Mouse (Mus musculus) lung, embryonic 15.5 days (tissue): ENCODE measurements at regions not wholly inside any gene's neighbourhood (a gene's known extent, or its start where the extent isn't known, plus 50 kb on each side); places are given as distances from the start of the nearest gene placed in this dataset.

Source experiments
- ATAC-seq: fragments of 200-750 bp; cut with Nextera tagmentation; 2 replicates; pipeline ENCODE4 v1.8.0; 2017; ENCODE audit warnings: moderate number of reproducible peaks, borderline replicate concordance; ENCODE audit not compliant: low FRiP score, low TSS enrichment; ENCODE audit errors: extremely low read depth
- H3K27ac ChIP-seq: fragments of 300-500 bp; sonication (generic); 2 replicates; pipeline ENCODE4 v1.5.1; 2015; ENCODE audit warnings: moderate library complexity, mild to moderate bottlenecking, inconsistent platforms
- H3K27me3 ChIP-seq: fragments of 300-500 bp; sonication (generic); 2 replicates; pipeline ENCODE4 v1.6.1; 2015; ENCODE audit warnings: inconsistent platforms
- H3K36me3 ChIP-seq: fragments of 300-500 bp; sonication (generic); 2 replicates; pipeline ENCODE4 v1.6.1; 2015; ENCODE audit warnings: inconsistent platforms
- H3K4me1 ChIP-seq: fragments of 300-500 bp; sonication (generic); 2 replicates; pipeline ENCODE4 v1.6.1; 2015; ENCODE audit warnings: inconsistent platforms
- H3K4me2 ChIP-seq: fragments of 300-500 bp; sonication (generic); 2 replicates; pipeline ENCODE4 v1.6.1; 2015; ENCODE audit warnings: inconsistent platforms, mild to moderate bottlenecking, moderate library complexity
- H3K4me3 ChIP-seq: fragments of 300-500 bp; sonication (generic); 2 replicates; pipeline ENCODE4 v1.5.1; 2015; ENCODE audit warnings: mild to moderate bottlenecking, inconsistent platforms
- H3K9ac ChIP-seq: fragments of 300-500 bp; sonication (generic); 2 replicates; pipeline ENCODE4 v1.6.1; 2015; ENCODE audit warnings: inconsistent platforms
- H3K9me3 ChIP-seq: fragments of 300-500 bp; sonication (generic); 2 replicates; pipeline ENCODE4 v1.6.1; 2016; ENCODE audit warnings: inconsistent platforms
- WGBS: fragments of 180-500 bp; shearing (Covaris S2); methylation state at CpG from one replicate; pipeline ENCODE4 v1.1.7; 2015; 5-methylcytosine and 5-hydroxymethylcytosine counted together

GRCm38 (mm10) chr7:79529480-79529879, 63.3 kb upstream of the Polg start:
- no peak overlapping the region for H3K4me3 ChIP-seq
- H3K27ac ChIP-seq: no peak overlapping the region
- no peak overlapping the region for H3K9ac ChIP-seq
- H3K4me2 ChIP-seq: no peak overlapping the region
- peaks cover 94% of the 10 kb centered on the region for H3K27me3 ChIP-seq
- ATAC-seq: no peak
- 24% methylated on average over 1 of the region's 1 CpGs for WGBS
- H3K9me3 ChIP-seq: no peaks in the 10 kb centered on the region
- H3K36me3 ChIP-seq: no peaks in the 10 kb centered on the region
- no peaks in the 10 kb centered on the region for H3K4me1 ChIP-seq

- no peak for ATAC-seq
- WGBS: 9% methylated on average over 3 of the region's 3 CpGs
- no peaks in the 10 kb centered on the region for H3K36me3 ChIP-seq
These were observed 61.8 kb upstream of the Polg start for GRCm38 (mm10) chr7:79527984-79528383.

GRCm38 (mm10) chr7:79525690-79526630, 59.8 kb upstream of the Polg start:
- H3K9ac ChIP-seq: no peak overlapping the region
- H3K27me3 ChIP-seq: peaks cover 89% of the 10 kb centered on the region
- no peaks in the 10 kb centered on the region for H3K9me3 ChIP-seq
- no peaks in the 10 kb centered on the region for H3K4me1 ChIP-seq
- H3K4me3 ChIP-seq: no peak overlapping the region
- H3K4me2 ChIP-seq: no peak overlapping the region
- H3K36me3 ChIP-seq: no peaks in the 10 kb centered on the region
- no peak overlapping the region for H3K27ac ChIP-seq
- WGBS: 43% methylated on average over 14 of the region's 14 CpGs
- no peak for ATAC-seq

More at GRCm38 (mm10) chr7:79527984-79528383, 61.8 kb upstream of the Polg start:
- Histone ChIP-seq H3K9me3 (no peaks in the 10 kb centered on the region), H3K4me1 (no peaks in the 10 kb centered on the region), H3K27ac (no peak overlapping the region), H3K27me3 (peaks cover 93% of the 10 kb centered on the region), H3K4me2 (no peak overlapping the region), H3K9ac (no peak overlapping the region), H3K4me3 (no peak overlapping the region)

GRCm38 (mm10) chr7:79524921-79525320, 58.8 kb upstream of the Polg start:
- H3K4me2 ChIP-seq: no peak overlapping the region
- no peaks in the 10 kb centered on the region for H3K9me3 ChIP-seq
- ATAC-seq: no peak
- peaks cover 8% of the 10 kb centered on the region for H3K4me1 ChIP-seq
- no peak overlapping the region for H3K9ac ChIP-seq
- WGBS: 56% methylated on average over 10 of the region's 10 CpGs
- no peak overlapping the region for H3K4me3 ChIP-seq
- no peak overlapping the region for H3K27ac ChIP-seq
- H3K36me3 ChIP-seq: no peaks in the 10 kb centered on the region
- peaks cover 86% of the 10 kb centered on the region for H3K27me3 ChIP-seq

GRCm38 (mm10) chr7:79523696-79524095, 57.5 kb upstream of the Polg start:
- H3K4me3 ChIP-seq: no peak overlapping the region
- no peak overlapping the region for H3K9ac ChIP-seq
- no peaks in the 10 kb centered on the region for H3K36me3 ChIP-seq
- 56% methylated on average over 4 of the region's 4 CpGs for WGBS
- peaks cover 84% of the 10 kb centered on the region for H3K27me3 ChIP-seq
- ATAC-seq: no peak
- no peaks in the 10 kb centered on the region for H3K9me3 ChIP-seq
- peaks cover 9% of the 10 kb centered on the region for H3K4me1 ChIP-seq
- no peak overlapping the region for H3K4me2 ChIP-seq
- H3K27ac ChIP-seq: no peak overlapping the region

GRCm38 (mm10) chr7:79522046-79522445, 55.9 kb upstream of the Polg start:
- no peak for ATAC-seq
- H3K27me3 ChIP-seq: peaks cover 86% of the 10 kb centered on the region
- H3K4me1 ChIP-seq: peaks cover 9% of the 10 kb centered on the region
- WGBS: 78% methylated on average over 3 of the region's 3 CpGs
- no peaks in the 10 kb centered on the region for H3K9me3 ChIP-seq
- H3K27ac ChIP-seq: no peak overlapping the region
- no peak overlapping the region for H3K9ac ChIP-seq
- no peak overlapping the region for H3K4me2 ChIP-seq
- no peak overlapping the region for H3K4me3 ChIP-seq
- no peaks in the 10 kb centered on the region for H3K36me3 ChIP-seq

GRCm38 (mm10) chr7:79521259-79521658, 55.1 kb upstream of the Polg start:
- ATAC-seq: no peak
- 23% methylated on average over 5 of the region's 5 CpGs for WGBS
- Histone ChIP-seq H3K27me3 (peaks cover 86% of the 10 kb centered on the region), H3K4me1 (peaks cover 9% of the 10 kb centered on the region), H3K4me3 (no peak overlapping the region), H3K4me2 (no peak overlapping the region), H3K36me3 (no peaks in the 10 kb centered on the region), H3K27ac (no peak overlapping the region), H3K9me3 (no peaks in the 10 kb centered on the region), H3K9ac (no peak overlapping the region)

GRCm38 (mm10) chr7:79520222-79520710, 54.1 kb upstream of the Polg start:
- peaks cover 86% of the 10 kb centered on the region for H3K27me3 ChIP-seq
- no peak overlapping the region for H3K9ac ChIP-seq
- H3K4me2 ChIP-seq: no peak overlapping the region
- ATAC-seq: peak; percentile 77; the same call in 1 of the 2 replicates
- 9% methylated on average over 2 of the region's 2 CpGs for WGBS
- H3K4me3 ChIP-seq: no peak overlapping the region
- H3K36me3 ChIP-seq: no peaks in the 10 kb centered on the region
- H3K27ac ChIP-seq: no peak overlapping the region
- H3K4me1 ChIP-seq: peaks cover 14% of the 10 kb centered on the region
- H3K9me3 ChIP-seq: no peaks in the 10 kb centered on the region

GRCm38 (mm10) chr7:79518928-79519327, 52.8 kb upstream of the Polg start:
- WGBS: 78% methylated on average over 7 of the region's 7 CpGs
- H3K27me3 ChIP-seq: peaks cover 86% of the 10 kb centered on the region

GRCm38 (mm10) chr7:79517581-79518337, 51.6 kb upstream of the Polg start:
- Histone ChIP-seq H3K36me3 (no peaks in the 10 kb centered on the region), H3K27ac (no peak overlapping the region), H3K4me2 (no peak overlapping the region), H3K4me1 (peaks cover 17% of the 10 kb centered on the region), H3K9me3 (no peaks in the 10 kb centered on the region), H3K9ac (no peak overlapping the region), H3K4me3 (no peak overlapping the region), H3K27me3 (peaks cover 87% of the 10 kb centered on the region)
- WGBS: 60% methylated on average over 5 of the region's 5 CpGs
- no peak for ATAC-seq

More at GRCm38 (mm10) chr7:79518928-79519327, 52.8 kb upstream of the Polg start:
- H3K4me1 ChIP-seq: peaks cover 17% of the 10 kb centered on the region
- ATAC-seq: no peak
- H3K9me3 ChIP-seq: no peaks in the 10 kb centered on the region
- H3K4me3 ChIP-seq: no peak overlapping the region
- H3K36me3 ChIP-seq: no peaks in the 10 kb centered on the region
- H3K27ac ChIP-seq: no peak overlapping the region
- H3K9ac ChIP-seq: no peak overlapping the region
- H3K4me2 ChIP-seq: no peak overlapping the region

GRCm38 (mm10) chr7:79516287-79516686, 50.1 kb upstream of the Polg start:
- ATAC-seq: no peak
- Histone ChIP-seq H3K4me2 (no peak overlapping the region), H3K9me3 (no peaks in the 10 kb centered on the region), H3K27ac (no peak overlapping the region), H3K27me3 (peaks cover 89% of the 10 kb centered on the region), H3K4me1 (peaks cover 17% of the 10 kb centered on the region), H3K4me3 (no peak overlapping the region), H3K36me3 (no peaks in the 10 kb centered on the region), H3K9ac (no peak overlapping the region)
- 82% methylated on average over 4 of the region's 4 CpGs for WGBS
